9 mouse cellular contexts compared by ENCODE assay signal in genomic region chr15:89316146-89316545, GRCm38 (mm10). TPM values are rescaled to one million over a fixed set of nuclear protein-coding genes. Genes with fewer than 3 reads are reported as not detected.
DNase-seq lines count a peak whose midpoint lies in the region; ATAC-seq and TF ChIP-seq lines count a peak whose summit lies in the region.
"Had no signal": no experiment of that assay in that cellular context is flagged by ENCODE, and none has a peak within 500 bp of the region (broad histone marks: within the 10 kb centered on the region; RNA-seq: fewer than 3 reads in every experiment).

No protein-coding gene starts in this region.

- H3K9me3 ChIP-seq in erythroblast, embryonic 14.5 days (ENCODE audit: control insufficient read depth, low read length), result no peaks in the 10 kb centered on the region
- no peaks in the 10 kb centered on the region for H3K9me3 ChIP-seq in liver, embryonic 12.5 days (replicated peaks)
- H3K9me3 ChIP-seq in midbrain, embryonic 15.5 days, result no peaks in the 10 kb centered on the region

- no peak for ATAC-seq in erythroblast, adult 5-6 weeks (replicated peaks; ENCODE audit: low FRiP score, poor library complexity, severe bottlenecking)
- ATAC-seq in liver, embryonic 12.5 days, result no peak
- ATAC-seq in monocyte, adult 5-6 weeks (replicated peaks; ENCODE audit: insufficient number of reproducible peaks, low FRiP score, low TSS enrichment, poor library complexity, severe bottlenecking), result no peak
- no peak for ATAC-seq in midbrain, embryonic 15.5 days (replicated peaks)

- no peak for DNase-seq in spleen, adult 2 months (ENCODE audit: low read depth in 1 of 2, low spot score in 2 of 2)
- DNase-seq in spleen, adult 12 weeks (ENCODE audit: low spot score), result no peak
- DNase-seq in urinary bladder, postnatal 14 days (ENCODE audit: low spot score), result no peak

- TF ChIP-seq POLR2A in spleen, adult 2 months (IDR thresholded peaks at IDR 0.05; ENCODE audit: low read depth, low read length), result no peak

- H3K4me3 ChIP-seq in erythroblast, embryonic 14.5 days (replicated peaks), result peak overlapping the region; percentile 70
- H3K4me3 ChIP-seq in spleen, adult 2 months (ENCODE audit: extremely low read depth, insufficient read depth, insufficient read length), result no peak overlapping the region
- no peak overlapping the region for H3K4me3 ChIP-seq in liver, embryonic 12.5 days
- no peak overlapping the region for H3K4me3 ChIP-seq in midbrain, embryonic 15.5 days

- peaks cover 13% of the 10 kb centered on the region for H3K36me3 ChIP-seq in erythroblast, embryonic 14.5 days (ENCODE audit: control insufficient read depth)
- H3K36me3 ChIP-seq in spleen, adult 2 months (ENCODE audit: control insufficient read depth, insufficient read depth, low read length), result no peaks in the 10 kb centered on the region
- H3K36me3 ChIP-seq in liver, embryonic 12.5 days, result no peaks in the 10 kb centered on the region
- H3K36me3 ChIP-seq in midbrain, embryonic 15.5 days (replicated peaks), result no peaks in the 10 kb centered on the region

- H3K4me2 ChIP-seq in liver, embryonic 12.5 days, result peak overlapping the region; percentile 97
- no peak overlapping the region for H3K4me2 ChIP-seq in midbrain, embryonic 15.5 days

- H3K4me1 ChIP-seq in erythroblast, embryonic 14.5 days (ENCODE audit: control insufficient read depth), result peaks cover 50% of the 10 kb centered on the region
- peaks cover 21% of the 10 kb centered on the region; the same call in 1 of the 2 replicates for H3K4me1 ChIP-seq in spleen, adult 2 months (ENCODE audit: control insufficient read depth, insufficient read depth, insufficient read length)
- H3K4me1 ChIP-seq in liver, embryonic 12.5 days, result peaks cover 52% of the 10 kb centered on the region
- peaks cover 36% of the 10 kb centered on the region for H3K4me1 ChIP-seq in midbrain, embryonic 15.5 days

- H3K27ac ChIP-seq in spleen, adult 2 months (ENCODE audit: insufficient read depth, low read length), result no peak overlapping the region
- H3K27ac ChIP-seq in liver, embryonic 12.5 days, result no peak overlapping the region; the same call in 1 of the 2 replicates
- no peak overlapping the region for H3K27ac ChIP-seq in midbrain, embryonic 15.5 days

- TF ChIP-seq CTCF in spleen, adult 2 months (IDR thresholded peaks at IDR 0.05; ENCODE audit: extremely low read depth, insufficient read depth, insufficient read length, insufficient replicate concordance), result peak; percentile 18; the same call in 1 of the 2 replicates

- no peak overlapping the region for H3K9ac ChIP-seq in liver, embryonic 12.5 days
- H3K9ac ChIP-seq in midbrain, embryonic 15.5 days, result no peak overlapping the region

- WGBS in spleen, adult 2 months, result 91% methylated on average over 11 of the region's 11 CpGs
- 72% methylated on average over 11 of the region's 11 CpGs for WGBS in liver, embryonic 12.5 days (ENCODE audit: insufficient replicate concordance)
- 64% methylated on average over 11 of the region's 11 CpGs for WGBS in midbrain, embryonic 15.5 days

- 0 out of 2 replicates have a peak, but pooled peaks cover 3% of the 10 kb centered on the region for H3K27me3 ChIP-seq in erythroblast, embryonic 14.5 days (ENCODE audit: control insufficient read depth)
- no peaks in the 10 kb centered on the region for H3K27me3 ChIP-seq in spleen, adult 2 months (ENCODE audit: control insufficient read depth, insufficient read depth, low read length)
- peaks cover 3% of the 10 kb centered on the region; the same call in 1 of the 2 replicates for H3K27me3 ChIP-seq in liver, embryonic 12.5 days (replicated peaks)
- H3K27me3 ChIP-seq in midbrain, embryonic 15.5 days (replicated peaks), result no peaks in the 10 kb centered on the region

RNA-seq across cellular contexts. Expression of gene Sbf1, which starts 1.0 kb away (rescaled TPM):
- polyA plus RNA-seq in erythroblast, embryonic 14.5 days (2012), result 28.7 and 42.5 TPM in 2 replicates
- total RNA-seq in erythroblast, adult 5-6 weeks (2015; ENCODE audit: low replicate concordance), result 38.9 and 39.6 TPM in 2 replicates
- total RNA-seq in erythroblast, adult 5-6 weeks (2017; ENCODE audit: low replicate concordance), result 11.2 and 22.4 TPM in 2 replicates
- 320 and 349 TPM in 2 replicates for polyA plus RNA-seq in spleen, adult 2 months (2012; rRNA removed)
- 32.5 and 34.1 TPM in 2 replicates for polyA plus RNA-seq in liver, embryonic 12.5 days (2016; fragmentation: Nextera tagmentation; extraction: Ambion mirVana)
- total RNA-seq in monocyte, adult 5-6 weeks (2017), result 86.3 to 141 TPM (median 130 TPM) in 3 replicates
- 106 and 112 TPM in 2 replicates for polyA plus RNA-seq in midbrain, embryonic 15.5 days (2015; fragmentation: Nextera tagmentation; extraction: Ambion mirVana)

RNA-seq across cellular contexts. Expression of gene Adm2, which starts 6.4 kb away (rescaled TPM):
- polyA plus RNA-seq in erythroblast, embryonic 14.5 days (2012), result 0.27 and 0.53 TPM in 2 replicates
- total RNA-seq in erythroblast, adult 5-6 weeks (2015; ENCODE audit: low replicate concordance), result not detected in 2 replicates
- not detected in 2 replicates for total RNA-seq in erythroblast, adult 5-6 weeks (2017; ENCODE audit: low replicate concordance)
- polyA plus RNA-seq in spleen, adult 2 months (2012; rRNA removed), result 3.5 and 6.5 TPM in 2 replicates
- polyA plus RNA-seq in liver, embryonic 12.5 days (2016; fragmentation: Nextera tagmentation; extraction: Ambion mirVana), result 3.3 TPM in 2 replicates
- total RNA-seq in monocyte, adult 5-6 weeks (2017), result not detected in 3 replicates
- not detected in 2 replicates for polyA plus RNA-seq in midbrain, embryonic 15.5 days (2015; fragmentation: Nextera tagmentation; extraction: Ambion mirVana)
- total RNA-seq: heart, postnatal 25 days had no signal

RNA-seq across cellular contexts. Expression of gene Miox, which starts 18.1 kb away (rescaled TPM):
- polyA plus RNA-seq in erythroblast, embryonic 14.5 days (2012), result not detected in 2 replicates
- not detected in 2 replicates for total RNA-seq in erythroblast, adult 5-6 weeks (2015; ENCODE audit: low replicate concordance)
- total RNA-seq in erythroblast, adult 5-6 weeks (2017; ENCODE audit: low replicate concordance), result not detected in 2 replicates
- polyA plus RNA-seq in spleen, adult 2 months (2012; rRNA removed), result 0.31 and 1.4 TPM in 2 replicates
- 2.4 and 3.7 TPM in 2 replicates for polyA plus RNA-seq in liver, embryonic 12.5 days (2016; fragmentation: Nextera tagmentation; extraction: Ambion mirVana)
- not detected in 3 replicates for total RNA-seq in monocyte, adult 5-6 weeks (2017)
- not detected in 2 replicates for polyA plus RNA-seq in midbrain, embryonic 15.5 days (2015; fragmentation: Nextera tagmentation; extraction: Ambion mirVana)
- total RNA-seq: heart, postnatal 25 days had no signal

RNA-seq across cellular contexts. Expression of gene Lmf2, which starts 39.3 kb away (rescaled TPM):
- polyA plus RNA-seq in erythroblast, embryonic 14.5 days (2012), result 29.8 and 31.5 TPM in 2 replicates
- total RNA-seq in erythroblast, adult 5-6 weeks (2015; ENCODE audit: low replicate concordance), result 18.6 and 21.3 TPM in 2 replicates
- 8.3 and 9.1 TPM in 2 replicates for total RNA-seq in erythroblast, adult 5-6 weeks (2017; ENCODE audit: low replicate concordance)
- polyA plus RNA-seq in spleen, adult 2 months (2012; rRNA removed), result 51.5 and 53.6 TPM in 2 replicates
- polyA plus RNA-seq in liver, embryonic 12.5 days (2016; fragmentation: Nextera tagmentation; extraction: Ambion mirVana), result 36.2 and 41.1 TPM in 2 replicates
- 9.0 to 27.2 TPM (median 20.9 TPM) in 3 replicates for total RNA-seq in monocyte, adult 5-6 weeks (2017)
- polyA plus RNA-seq in midbrain, embryonic 15.5 days (2015; fragmentation: Nextera tagmentation; extraction: Ambion mirVana), result 30.5 and 35.0 TPM in 2 replicates

RNA-seq across cellular contexts. Expression of gene Ncaph2, which starts 39.4 kb away (rescaled TPM):
- polyA plus RNA-seq in erythroblast, embryonic 14.5 days (2012), result 17.1 and 19.8 TPM in 2 replicates
- total RNA-seq in erythroblast, adult 5-6 weeks (2015; ENCODE audit: low replicate concordance), result 30.6 and 48.1 TPM in 2 replicates
- 60.7 and 118 TPM in 2 replicates for total RNA-seq in erythroblast, adult 5-6 weeks (2017; ENCODE audit: low replicate concordance)
- polyA plus RNA-seq in spleen, adult 2 months (2012; rRNA removed), result 113 and 131 TPM in 2 replicates
- polyA plus RNA-seq in liver, embryonic 12.5 days (2016; fragmentation: Nextera tagmentation; extraction: Ambion mirVana), result 134 TPM in 2 replicates
- 71.4 to 99.9 TPM (median 80.6 TPM) in 3 replicates for total RNA-seq in monocyte, adult 5-6 weeks (2017)
- 115 and 121 TPM in 2 replicates for polyA plus RNA-seq in midbrain, embryonic 15.5 days (2015; fragmentation: Nextera tagmentation; extraction: Ambion mirVana)
